Mouse (Mus musculus) embryonic fibroblast, embryonic 13.5 days (primary cell): ENCODE data around the gene Lsm5. TPM values are rescaled to one million over a fixed set of nuclear protein-coding genes. Genes with fewer than 3 reads are reported as not detected.

Source experiments
- H3K27ac ChIP-seq: 2 replicates; pipeline ENCODE4 v1.5.1; 2012; ENCODE audit warnings: low read length, control low read depth, inconsistent platforms; ENCODE audit not compliant: insufficient read depth
- H3K4me1 ChIP-seq: 2 replicates; pipeline ENCODE4 v1.6.1; 2011; ENCODE audit warnings: low read length; ENCODE audit not compliant: control insufficient read depth, insufficient read depth
- H3K4me3 ChIP-seq: 2 replicates; pipeline ENCODE4 v1.5.1; 2011; ENCODE audit warnings: mild to moderate bottlenecking, control low read depth, low read length; ENCODE audit not compliant: insufficient read depth
- CTCF ChIP-seq: IDR thresholded peaks from 2 replicates; pipeline ENCODE4 v1.5.1; 2011; ENCODE audit warnings: mild to moderate bottlenecking, control low read depth, low read length, moderate library complexity, borderline replicate concordance; ENCODE audit not compliant: insufficient read depth
- POLR2A ChIP-seq: IDR thresholded peaks from 2 replicates; pipeline ENCODE4 v1.6.1; 2011; ENCODE audit warnings: low read depth, mild to moderate bottlenecking, control low read depth, low read length, moderate library complexity
- polyA plus RNA-seq: library from polyadenylated mRNA; stranded (reverse); fragments of >200 nt; gene quantifications from 2 replicates; pipeline ENCODE4 v1.2.4, GENCODE M21; 2011; ENCODE audit warnings: low read depth; ENCODE audit not compliant: missing spikeins, insufficient read length

Lsm5 gene
- polyA plus RNA-seq, 1 experiment = 119 TPM

DNA sequence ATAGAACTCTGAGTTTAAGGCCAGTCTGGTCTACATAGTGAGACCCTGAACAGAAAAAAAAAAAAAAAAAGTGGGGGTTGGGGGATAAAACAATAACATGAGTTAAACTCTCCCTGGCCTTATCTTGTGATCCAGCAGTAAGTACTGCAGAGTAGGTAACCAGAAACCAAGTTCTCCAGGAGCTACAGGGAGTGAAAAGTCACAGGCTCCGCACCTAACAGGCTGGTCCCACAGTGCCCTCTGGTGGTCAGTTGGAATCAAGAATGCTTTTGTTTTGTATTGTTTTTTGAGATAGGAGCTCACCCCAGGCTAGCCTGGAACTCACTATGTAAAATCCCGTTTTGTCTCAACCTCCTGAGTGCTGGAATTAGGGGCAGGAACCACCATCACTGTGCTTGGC, 13.3 kb downstream of the Lsm5 start:
- Histone ChIP-seq H3K4me3 (no peak overlapping the region), H3K27ac (no peak overlapping the region), H3K4me1 (no peaks in the 10 kb centered on the region)
- TF ChIP-seq POLR2A (no peak), CTCF (peak; percentile 65; the same call in 1 of the 2 replicates)

DNA sequence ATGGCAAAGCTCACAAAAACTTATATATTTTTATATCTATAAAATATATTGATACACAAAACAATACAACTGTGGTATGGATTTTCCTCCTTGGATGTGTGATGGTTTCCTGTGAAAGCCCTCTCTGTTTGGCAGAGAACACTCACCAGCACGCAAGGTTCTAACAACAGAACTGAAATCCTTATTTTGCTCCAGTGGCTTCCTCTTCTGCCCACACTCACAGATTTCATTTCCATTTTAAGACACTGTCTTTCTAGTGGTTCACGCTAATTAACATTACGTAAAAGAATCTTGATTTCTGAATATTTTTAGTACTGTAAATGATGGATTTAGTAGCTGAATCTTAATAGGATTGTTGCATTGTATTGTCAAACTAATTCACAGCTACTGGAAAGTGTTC, 16.3 kb downstream of the Lsm5 start:
- TF ChIP-seq CTCF = no peak
- TF ChIP-seq POLR2A = no peak
- no peaks in the 10 kb centered on the region for H3K4me1 ChIP-seq
- H3K4me3 ChIP-seq = no peak overlapping the region
- H3K27ac ChIP-seq = no peak overlapping the region

DNA sequence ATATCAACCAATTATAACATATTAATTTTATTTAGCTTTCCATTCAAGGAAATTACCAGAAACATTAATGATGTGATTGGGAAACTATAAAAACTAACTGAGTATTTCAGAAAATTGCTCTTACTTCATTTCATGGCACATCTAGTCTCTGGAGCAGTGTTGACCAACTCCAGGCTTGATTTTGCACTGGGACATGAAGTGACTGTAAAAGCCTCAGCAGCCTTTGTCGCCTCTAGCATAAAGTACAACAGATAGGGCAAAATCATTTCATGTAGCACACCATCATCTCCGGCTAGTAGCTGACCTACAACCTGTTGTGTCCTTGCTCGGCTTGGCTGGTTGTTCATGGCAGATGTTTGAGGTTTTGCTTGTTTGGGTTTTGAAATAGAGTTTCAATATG, 40.1 kb downstream of the Lsm5 start:
- Histone ChIP-seq H3K27ac (no peak overlapping the region), H3K4me3 (no peak overlapping the region), H3K4me1 (no peaks in the 10 kb centered on the region)
- TF ChIP-seq CTCF = no peak
- TF ChIP-seq POLR2A = no peak

DNA sequence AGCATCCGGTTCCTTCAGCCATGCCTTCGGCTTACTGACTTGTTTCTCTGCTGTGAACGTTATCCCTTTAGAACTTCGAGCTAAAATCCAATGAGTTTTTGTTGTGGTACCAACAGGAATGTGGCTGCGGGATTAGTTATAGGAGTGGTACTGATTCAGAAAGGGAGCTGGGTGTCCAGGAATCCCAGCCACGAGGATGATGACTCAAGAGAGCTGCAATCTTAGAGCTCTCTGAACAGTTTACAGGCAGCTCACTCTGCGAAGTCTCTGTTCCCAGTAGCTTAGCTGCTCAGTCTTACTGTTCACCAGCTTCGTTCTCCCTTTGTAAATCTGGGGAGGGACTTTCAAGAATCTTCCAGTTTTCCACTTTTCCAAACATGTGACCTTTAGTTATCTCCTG, 49.1 kb downstream of the Lsm5 start:
- Histone ChIP-seq H3K4me3 (no peak overlapping the region), H3K4me1 (no peaks in the 10 kb centered on the region; the same call in 1 of the 2 replicates)
- TF ChIP-seq CTCF (no peak), POLR2A (no peak)

DNA sequence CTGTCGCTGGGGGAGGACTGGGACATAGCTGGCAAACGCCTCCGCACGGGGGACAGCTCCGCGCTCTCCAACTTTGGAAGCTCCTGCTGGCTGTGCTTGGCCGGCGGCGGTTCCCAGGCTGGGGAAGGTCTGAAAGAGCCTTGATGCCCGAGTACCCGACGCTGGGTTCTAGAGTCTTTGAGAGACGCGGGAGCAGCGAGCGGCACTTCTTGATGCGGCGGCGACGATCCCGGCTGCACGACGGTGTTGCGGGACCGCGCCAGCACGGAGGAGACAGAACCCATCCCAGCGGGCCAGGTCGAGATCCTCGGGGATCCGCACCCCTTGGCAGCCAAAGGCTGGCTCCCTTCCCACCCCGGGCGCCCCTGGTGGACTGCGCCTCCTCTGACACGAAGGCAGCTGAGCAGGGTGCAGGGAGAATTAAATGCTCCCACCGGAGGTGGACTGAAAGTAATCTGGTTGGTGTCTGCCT, 52.4 kb downstream of the Lsm5 start:
- H3K4me3 ChIP-seq = peak overlapping the region; percentile 36
- H3K27ac ChIP-seq = no peak overlapping the region
- no peak for TF ChIP-seq POLR2A
- no peak for TF ChIP-seq CTCF
- no peaks in the 10 kb centered on the region; the same call in 1 of the 2 replicates for H3K4me1 ChIP-seq

More for the DNA sequence above, 49.1 kb downstream of the Lsm5 start:
- H3K27ac ChIP-seq = peak overlapping the region; percentile 71; the same call in 1 of the 2 replicates

Other genes starting within 250 kb of the Lsm5 start
- gene Pde1c, start 135.6 kb downstream of the Lsm5 start, polyA plus RNA-seq = 1.9 and 3.8 TPM in 2 replicates
- gene Avl9, start 10.2 kb upstream of the Lsm5 start, polyA plus RNA-seq = 13.2 and 14.8 TPM in 2 replicates
- gene Kbtbd2, start 93.1 kb upstream of the Lsm5 start, polyA plus RNA-seq = 37.8 and 47.3 TPM in 2 replicates
- 340 and 352 TPM in 2 replicates for gene Fkbp9, start 127.3 kb upstream of the Lsm5 start, polyA plus RNA-seq
- 17.3 and 27.0 TPM in 2 replicates for gene Nt5c3, start 219.2 kb upstream of the Lsm5 start, polyA plus RNA-seq
- not detected in 2 replicates for gene Vmn1r4, start 219.3 kb upstream of the Lsm5 start, polyA plus RNA-seq